Mouse (Mus musculus): Measurements from ENCODE around the gene Olfr987.
"Not testable (repeated sequence)": the region's sequence is repeated elsewhere in the genome, so short reads cannot be mapped to it uniquely, and the experiment has no call there.

Gene Olfr987

GRCm38 (mm10) chr2:85339215-85339614, at the start of gene Olfr987:
Olfr987 (minus strand) TSS chr2:85339315.
- DNase-seq: not testable (repeated sequence)

GRCm38 (mm10) chr2:85363127-85363526, 24.0 kb upstream of the Olfr987 start, which contains the start of gene Olfr988:
Olfr988 (minus strand) TSS chr2:85363227.
- DNase-seq: not testable (repeated sequence)

GRCm38 (mm10) chr2:85339972-85340371, 857 bp upstream of the Olfr987 start:
- DNase-seq: no peak

GRCm38 (mm10) chr2:85319106-85319505, 20.0 kb downstream of the Olfr987 start:
- DNase-seq: no peak

GRCm38 (mm10) chr2:85285406-85285805, 53.7 kb downstream of the Olfr987 start:
- DNase-seq: no peak

GRCm38 (mm10) chr2:85284626-85285025, 54.5 kb downstream of the Olfr987 start:
- DNase-seq: peak; percentile 45 to 58

- DNase-seq: no peak
Measured at GRCm38 (mm10) chr2:85283631-85284466, 55.3 kb downstream of the Olfr987 start.

GRCm38 (mm10) chr2:85281023-85281422, 58.1 kb downstream of the Olfr987 start:
- DNase-seq: no peak
